Mouse (Mus musculus): ENCODE results near the gene Tesmin. TPM values are rescaled to one million over a fixed set of nuclear protein-coding genes. Genes with fewer than 3 reads are reported as not detected.

The Tesmin gene
- polyA plus RNA-seq, 1 experiment from 2014 or later = 0.21 TPM

DNA sequence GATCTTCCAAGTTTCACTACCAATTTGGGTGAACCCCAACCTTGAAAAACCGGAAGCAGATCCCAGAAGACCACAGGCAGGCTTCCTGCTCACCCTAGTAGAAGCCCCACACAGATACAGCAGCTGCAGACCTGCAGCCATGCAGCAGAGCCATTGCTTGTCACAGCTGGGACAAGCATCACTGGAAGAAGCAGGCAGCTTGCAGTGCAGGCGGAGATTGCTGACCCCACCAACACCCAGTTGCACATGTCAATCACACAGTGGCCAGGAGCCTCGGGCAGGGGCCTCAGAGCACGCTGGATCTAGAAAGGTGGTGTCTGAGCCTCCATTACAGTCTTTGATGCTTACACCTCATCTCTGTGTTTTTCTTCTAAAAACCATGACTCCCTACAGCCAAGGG lies 45.5 kb downstream of the Tesmin start:
- WGBS = 35% methylated on average over 4 of the region's 4 CpGs
- Histone ChIP-seq H3K27ac (no peak overlapping the region), H3K4me3 (no peak overlapping the region), H3K36me3 (no peaks in the 10 kb centered on the region), H3K27me3 (ENCODE audit: insufficient read depth, poor library complexity, severe bottlenecking) (peaks cover 10% of the 10 kb centered on the region; the same call in 1 of the 2 replicates), H3K9me3 (no peaks in the 10 kb centered on the region), H3K4me1 (peaks cover 17% of the 10 kb centered on the region; the same call in 1 of the 2 replicates)
- no peak for DNase-seq (ENCODE audit: low spot score)

- Histone ChIP-seq H3K27me3 (ENCODE audit: insufficient read depth, poor library complexity, severe bottlenecking) (peaks cover 10% of the 10 kb centered on the region; the same call in 1 of the 2 replicates), H3K4me1 (peaks cover 17% of the 10 kb centered on the region; the same call in 1 of the 2 replicates), H3K4me3 (no peak overlapping the region), H3K36me3 (no peaks in the 10 kb centered on the region), H3K9me3 (no peaks in the 10 kb centered on the region), H3K27ac (no peak overlapping the region)
- 31% methylated on average over 4 of the region's 4 CpGs for WGBS
- no peak for DNase-seq (ENCODE audit: low spot score)
Measured at GRCm38 (mm10) chr19:3434641-3435040, 46.0 kb downstream of the Tesmin start.

DNA sequence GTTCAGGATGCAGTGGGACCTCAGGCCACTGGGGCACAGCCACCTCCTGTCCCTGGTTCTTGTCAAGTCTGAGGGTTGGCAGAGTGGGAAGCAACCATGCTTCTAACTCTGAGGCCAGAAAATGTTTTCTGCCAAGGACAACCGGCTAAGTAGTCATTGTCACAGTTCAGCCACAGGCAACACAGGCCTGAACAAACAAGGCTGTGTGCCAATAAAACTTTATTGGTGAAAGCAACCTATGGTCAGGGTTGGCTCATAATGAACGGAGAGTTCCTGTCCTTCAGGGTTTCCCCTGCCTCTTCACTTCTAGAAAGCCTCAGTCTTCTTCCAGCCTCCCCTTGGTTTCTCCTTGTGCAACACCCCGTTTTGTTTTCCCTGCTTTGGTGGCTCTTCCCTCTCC lies 47.2 kb downstream of the Tesmin start:
- 77% methylated on average over 3 of the region's 3 CpGs for WGBS
- Histone ChIP-seq H3K27me3 (ENCODE audit: insufficient read depth, poor library complexity, severe bottlenecking) (peaks cover 10% of the 10 kb centered on the region; the same call in 1 of the 2 replicates), H3K36me3 (no peaks in the 10 kb centered on the region), H3K9me3 (no peaks in the 10 kb centered on the region), H3K4me1 (peaks cover 17% of the 10 kb centered on the region; the same call in 1 of the 2 replicates), H3K4me3 (no peak overlapping the region), H3K27ac (no peak overlapping the region)
- no peak for DNase-seq (ENCODE audit: low spot score)

DNA sequence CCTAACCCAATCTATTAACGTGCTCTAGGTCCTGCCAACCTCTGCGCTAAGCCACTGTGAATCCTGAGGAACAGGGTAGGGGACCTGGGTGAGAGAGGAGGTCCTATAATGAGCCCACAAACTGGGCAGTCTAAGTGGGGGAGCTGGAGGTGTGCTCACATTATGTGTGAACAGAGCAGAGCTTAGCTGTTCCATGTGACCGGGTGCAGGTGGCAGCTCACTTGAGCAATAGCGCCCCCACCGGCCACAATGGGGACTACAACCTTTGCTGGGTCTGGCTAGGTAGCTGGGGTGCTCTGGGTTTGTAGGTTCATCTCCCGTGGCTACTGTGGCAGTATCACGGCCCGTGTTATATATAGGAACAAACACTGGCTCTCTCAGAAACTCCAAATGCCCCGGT lies 48.2 kb downstream of the Tesmin start:
- DNase-seq (ENCODE audit: low spot score) = no peak
- H3K36me3 ChIP-seq = no peaks in the 10 kb centered on the region
- no peak overlapping the region for H3K4me3 ChIP-seq
- no peak overlapping the region for H3K27ac ChIP-seq
- H3K27me3 ChIP-seq (ENCODE audit: insufficient read depth, poor library complexity, severe bottlenecking) = peaks cover 10% of the 10 kb centered on the region; the same call in 1 of the 2 replicates
- peaks cover 13% of the 10 kb centered on the region; the same call in 1 of the 2 replicates for H3K4me1 ChIP-seq
- WGBS = 58% methylated on average over 9 of the region's 9 CpGs
- H3K9me3 ChIP-seq = no peaks in the 10 kb centered on the region

- Histone ChIP-seq H3K27ac (no peak overlapping the region), H3K4me1 (peaks cover 13% of the 10 kb centered on the region; the same call in 1 of the 2 replicates), H3K27me3 (ENCODE audit: insufficient read depth, poor library complexity, severe bottlenecking) (peaks cover 10% of the 10 kb centered on the region; the same call in 1 of the 2 replicates), H3K36me3 (no peaks in the 10 kb centered on the region), H3K4me3 (no peak overlapping the region), H3K9me3 (no peaks in the 10 kb centered on the region)
- no peak for DNase-seq (ENCODE audit: low spot score)
- WGBS = 62% methylated on average over 5 of the region's 5 CpGs
Measured at GRCm38 (mm10) chr19:3437980-3438379, 49.3 kb downstream of the Tesmin start.

DNA sequence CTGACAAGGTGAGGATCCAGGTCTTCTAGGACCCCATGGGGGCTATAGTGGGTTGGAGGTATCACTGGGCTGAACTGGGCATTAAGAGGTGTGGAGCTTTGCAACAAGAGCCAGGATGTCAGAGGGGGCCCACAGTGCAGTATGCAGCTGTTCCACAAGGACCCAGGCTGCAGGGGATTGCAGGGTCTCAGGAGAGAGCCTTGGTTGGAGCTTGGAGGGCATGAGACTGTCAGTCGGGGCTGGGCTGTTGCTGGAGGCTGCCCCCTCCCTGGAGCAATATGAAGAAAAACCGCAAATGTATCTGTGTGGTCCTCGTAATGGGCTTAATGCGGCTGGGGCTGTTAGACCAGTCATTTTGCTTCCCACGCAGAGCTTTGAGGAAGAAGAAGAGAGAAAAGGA lies 52.0 kb downstream of the Tesmin start:
- 80% methylated on average over 5 of the region's 5 CpGs for WGBS
- Histone ChIP-seq H3K4me1 (no peaks in the 10 kb centered on the region), H3K27ac (no peak overlapping the region), H3K9me3 (no peaks in the 10 kb centered on the region), H3K36me3 (no peaks in the 10 kb centered on the region), H3K4me3 (no peak overlapping the region), H3K27me3 (ENCODE audit: insufficient read depth, poor library complexity, severe bottlenecking) (peaks cover 10% of the 10 kb centered on the region; the same call in 1 of the 2 replicates)
- DNase-seq (ENCODE audit: low spot score) = no peak

DNA sequence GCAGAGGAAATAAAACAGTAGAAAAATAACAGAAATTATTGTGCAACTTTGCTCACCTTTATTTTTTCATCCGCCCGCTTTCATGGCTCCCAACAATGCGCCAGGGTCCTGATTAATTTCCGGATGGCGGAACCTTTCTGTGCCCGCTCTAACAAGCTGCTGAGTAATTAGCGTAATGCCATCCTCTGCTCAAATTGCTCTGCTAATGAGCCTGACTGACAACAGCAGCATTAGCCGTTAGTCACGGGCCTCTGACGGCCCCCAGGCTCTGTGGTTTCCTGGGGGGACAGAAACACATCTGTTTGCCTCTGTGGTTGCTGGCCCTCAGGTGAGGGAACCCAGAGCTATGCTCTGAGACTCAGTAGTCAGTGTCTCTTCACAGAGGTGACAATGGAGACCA lies 52.4 kb downstream of the Tesmin start:
- Histone ChIP-seq H3K36me3 (no peaks in the 10 kb centered on the region), H3K4me1 (no peaks in the 10 kb centered on the region), H3K9me3 (no peaks in the 10 kb centered on the region), H3K4me3 (no peak overlapping the region), H3K27ac (no peak overlapping the region), H3K27me3 (ENCODE audit: insufficient read depth, poor library complexity, severe bottlenecking) (peaks cover 10% of the 10 kb centered on the region; the same call in 1 of the 2 replicates)
- 74% methylated on average over 10 of the region's 10 CpGs for WGBS
- no peak for DNase-seq (ENCODE audit: low spot score)

GRCm38 (mm10) chr19:3447348-3447747 lies 58.7 kb downstream of the Tesmin start:
- WGBS = 61% methylated on average over 3 of the region's 3 CpGs

DNA sequence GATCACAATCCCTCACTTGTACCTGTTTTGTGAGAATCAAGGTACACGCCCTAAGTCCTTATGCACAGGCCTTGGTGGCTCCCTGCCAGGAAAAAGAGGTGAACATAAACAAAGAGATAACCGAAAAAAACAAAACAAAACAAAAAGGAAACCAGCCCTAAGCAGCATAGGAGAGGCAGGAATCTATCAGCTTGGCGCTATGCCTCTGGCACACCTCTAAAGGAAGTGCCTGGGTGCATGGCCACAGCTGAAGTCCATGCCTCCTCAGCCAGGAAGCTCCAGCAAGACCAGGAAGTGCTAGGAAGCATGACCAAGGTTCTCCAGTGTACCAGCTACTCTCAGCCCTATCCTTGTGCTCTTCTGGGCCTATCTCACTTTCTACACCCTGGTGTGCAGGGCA lies 60.6 kb downstream of the Tesmin start:
- Histone ChIP-seq H3K36me3 (0 out of 2 replicates have a peak, but pooled peaks cover 14% of the 10 kb centered on the region), H3K4me1 (0 out of 2 replicates have a peak, but pooled peaks cover 8% of the 10 kb centered on the region), H3K9me3 (no peaks in the 10 kb centered on the region), H3K27me3 (ENCODE audit: insufficient read depth, poor library complexity, severe bottlenecking) (no peaks in the 10 kb centered on the region), H3K27ac (no peak overlapping the region; the same call in 1 of the 2 replicates), H3K4me3 (no peak overlapping the region)
- 67% methylated on average over 3 of the region's 3 CpGs for WGBS
- no peak for DNase-seq (ENCODE audit: low spot score)

More at GRCm38 (mm10) chr19:3447348-3447747, 58.7 kb downstream of the Tesmin start:
- Histone ChIP-seq H3K4me1 (0 out of 2 replicates have a peak, but pooled peaks cover 8% of the 10 kb centered on the region), H3K36me3 (no peaks in the 10 kb centered on the region), H3K27ac (no peak overlapping the region), H3K27me3 (ENCODE audit: insufficient read depth, poor library complexity, severe bottlenecking) (no peaks in the 10 kb centered on the region), H3K4me3 (no peak overlapping the region), H3K9me3 (no peaks in the 10 kb centered on the region)
- DNase-seq (ENCODE audit: low spot score) = no peak

DNA sequence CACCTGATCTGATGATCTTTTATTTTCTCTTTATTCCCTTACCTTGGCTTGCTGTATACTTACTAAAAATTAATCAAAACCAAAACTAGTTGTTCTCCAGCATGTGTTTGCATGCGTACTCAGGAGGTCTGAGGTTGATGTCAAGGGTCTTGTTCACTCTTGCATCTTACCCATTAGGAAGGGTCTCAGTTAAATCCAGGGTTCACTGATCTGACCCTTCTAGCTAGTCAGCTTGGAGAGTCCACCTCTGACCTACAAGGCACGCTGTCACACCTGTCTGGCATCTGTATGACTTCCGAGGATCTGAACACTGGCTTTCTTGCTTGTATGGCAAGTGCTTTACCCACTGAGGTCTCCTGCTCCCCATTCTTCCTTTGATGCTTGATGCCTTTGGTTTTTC lies 62.1 kb downstream of the Tesmin start:
- H3K9me3 ChIP-seq = no peaks in the 10 kb centered on the region
- no peaks in the 10 kb centered on the region for H3K27me3 ChIP-seq (ENCODE audit: insufficient read depth, poor library complexity, severe bottlenecking)
- H3K36me3 ChIP-seq = peaks cover 28% of the 10 kb centered on the region
- no peak for DNase-seq (ENCODE audit: low spot score)
- H3K4me1 ChIP-seq = 0 out of 2 replicates have a peak, but pooled peaks cover 8% of the 10 kb centered on the region
- no peak overlapping the region for H3K27ac ChIP-seq
- WGBS = 92% methylated on average over 3 of the region's 3 CpGs
- H3K4me3 ChIP-seq = no peak overlapping the region

DNA sequence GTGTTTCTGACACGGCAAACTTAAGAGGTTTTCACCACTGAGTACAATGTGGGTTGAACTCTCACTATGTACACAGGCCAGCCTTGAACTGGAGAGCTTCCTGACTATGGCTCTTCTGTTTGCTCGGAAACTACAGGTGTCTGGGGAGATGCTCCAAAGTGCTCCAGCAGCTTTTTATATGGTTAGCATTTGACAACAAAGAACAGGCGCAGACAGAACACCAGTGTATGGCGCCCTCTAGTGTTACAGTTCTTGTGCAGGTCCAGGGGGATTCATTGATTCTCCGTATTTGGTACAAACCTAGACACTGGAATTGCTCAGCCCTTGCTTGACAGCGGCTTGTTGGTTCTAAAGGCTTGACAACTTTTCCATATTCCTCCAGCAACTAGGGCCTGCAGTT lies 62.5 kb downstream of the Tesmin start:
- H3K27ac ChIP-seq = no peak overlapping the region
- no peak for DNase-seq (ENCODE audit: low spot score)
- H3K27me3 ChIP-seq (ENCODE audit: insufficient read depth, poor library complexity, severe bottlenecking) = no peaks in the 10 kb centered on the region
- WGBS = 35% methylated on average over 6 of the region's 6 CpGs
- H3K4me3 ChIP-seq = no peak overlapping the region
- no peaks in the 10 kb centered on the region for H3K9me3 ChIP-seq
- 0 out of 2 replicates have a peak, but pooled peaks cover 8% of the 10 kb centered on the region for H3K4me1 ChIP-seq
- peaks cover 32% of the 10 kb centered on the region for H3K36me3 ChIP-seq

GRCm38 (mm10) chr19:3451649-3452048 lies 63.0 kb downstream of the Tesmin start:
- 0 out of 2 replicates have a peak, but pooled peaks cover 8% of the 10 kb centered on the region for H3K4me1 ChIP-seq
- no peak overlapping the region for H3K27ac ChIP-seq
- WGBS = 55% methylated on average over 6 of the region's 6 CpGs
- no peak overlapping the region for H3K4me3 ChIP-seq
- no peak for DNase-seq (ENCODE audit: low spot score)
- H3K9me3 ChIP-seq = no peaks in the 10 kb centered on the region
- H3K27me3 ChIP-seq (ENCODE audit: insufficient read depth, poor library complexity, severe bottlenecking) = no peaks in the 10 kb centered on the region
- H3K36me3 ChIP-seq = peaks cover 35% of the 10 kb centered on the region

All from heart, embryonic 10.5 days (tissue).